Mouse (Mus musculus): ENCODE results near the gene Sec11a. TPM values are rescaled to one million over a fixed set of nuclear protein-coding genes. Genes with fewer than 3 reads are reported as not detected.

The Sec11a gene
- polyA plus RNA-seq, 1 experiment from 2014 or later = 206 TPM

DNA sequence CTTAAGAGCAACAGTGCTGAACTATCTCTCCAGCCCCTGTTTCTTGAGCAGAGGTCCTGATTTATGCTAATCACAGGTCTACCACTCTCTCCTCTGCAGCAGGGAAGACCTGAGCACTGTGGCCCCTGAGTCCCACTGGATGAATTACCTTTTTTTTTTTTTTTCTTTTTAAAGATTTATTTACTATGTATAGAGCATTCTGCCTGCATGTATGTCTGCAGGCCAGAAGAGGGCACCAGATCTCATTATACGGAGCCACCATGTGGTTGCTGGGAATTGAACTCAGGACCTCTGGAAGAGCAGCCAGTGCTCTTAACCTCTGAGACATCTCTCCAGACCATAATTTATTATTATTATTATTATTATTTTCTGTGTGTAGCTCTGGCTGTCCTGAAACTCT, 61.9 kb downstream of the Sec11a start:
- no peaks in the 10 kb centered on the region for H3K9me3 ChIP-seq
- no peaks in the 10 kb centered on the region for H3K27me3 ChIP-seq (ENCODE audit: insufficient read depth, poor library complexity, severe bottlenecking)
- H3K4me1 ChIP-seq = peaks cover 26% of the 10 kb centered on the region
- H3K36me3 ChIP-seq = peaks cover 15% of the 10 kb centered on the region
- DNase-seq (ENCODE audit: low spot score) = no peak
- H3K27ac ChIP-seq = no peak overlapping the region
- WGBS = 30% methylated on average over 1 of the region's 1 CpGs
- H3K4me3 ChIP-seq = no peak overlapping the region

DNA sequence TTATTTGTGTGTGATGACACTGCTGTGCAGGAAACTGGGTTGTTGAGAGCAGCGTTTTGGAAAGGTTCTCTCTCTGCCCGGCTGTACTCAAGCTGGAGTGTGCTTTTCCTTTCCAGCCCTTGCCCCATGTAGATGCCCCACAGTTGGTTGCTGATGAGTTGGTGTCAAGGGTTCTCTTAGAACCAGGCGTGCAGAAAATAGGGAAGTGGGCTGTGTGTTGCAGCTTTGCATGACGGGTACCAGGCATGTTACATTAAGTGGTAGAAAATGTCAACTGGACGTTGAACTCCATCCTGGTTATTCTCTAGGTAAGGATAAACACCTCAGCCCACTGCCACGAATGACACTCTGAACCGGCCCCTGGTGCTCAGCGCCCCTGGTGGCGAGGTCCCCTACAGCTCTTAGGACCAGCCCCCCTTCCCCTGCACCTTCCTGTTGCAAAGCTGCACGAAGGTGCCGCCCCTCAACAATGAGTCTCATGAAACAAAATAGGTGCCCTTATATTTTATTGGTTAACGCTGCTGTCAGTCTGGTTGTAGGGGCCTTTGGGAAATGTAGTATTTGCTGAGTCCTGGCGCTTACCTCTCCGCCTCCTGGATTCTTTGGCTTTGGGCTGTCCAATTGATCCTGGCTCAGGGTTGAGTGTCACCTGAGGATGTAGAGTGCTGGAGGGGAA, 64.6 kb downstream of the Sec11a start:
- peaks cover 2% of the 10 kb centered on the region; the same call in 1 of the 2 replicates for H3K36me3 ChIP-seq
- H3K4me3 ChIP-seq = peak overlapping the region; percentile 35
- peak overlapping the region; percentile 16; the same call in 1 of the 2 replicates for H3K27ac ChIP-seq
- H3K27me3 ChIP-seq (ENCODE audit: insufficient read depth, poor library complexity, severe bottlenecking) = no peaks in the 10 kb centered on the region
- 24% methylated on average over 14 of the region's 14 CpGs for WGBS
- no peak for DNase-seq (ENCODE audit: low spot score)
- peaks cover 9% of the 10 kb centered on the region; the same call in 1 of the 2 replicates for H3K4me1 ChIP-seq
- H3K9me3 ChIP-seq = no peaks in the 10 kb centered on the region

DNA sequence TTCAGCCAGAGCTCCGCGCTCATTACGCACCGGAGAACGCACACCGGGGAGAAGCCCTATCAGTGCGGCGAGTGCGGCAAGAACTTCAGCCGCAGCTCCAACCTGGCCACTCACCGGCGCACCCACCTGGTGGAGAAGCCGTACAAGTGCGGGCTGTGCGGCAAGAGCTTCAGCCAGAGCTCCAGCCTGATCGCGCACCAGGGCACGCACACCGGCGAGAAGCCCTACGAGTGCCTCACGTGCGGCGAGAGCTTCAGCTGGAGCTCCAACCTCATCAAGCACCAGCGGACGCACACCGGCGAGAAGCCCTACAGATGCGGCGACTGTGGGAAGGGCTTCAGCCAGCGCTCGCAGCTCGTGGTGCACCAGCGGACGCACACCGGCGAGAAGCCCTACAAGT, 71.9 kb downstream of the Sec11a start:
- WGBS = 42% methylated on average over 37 of the region's 37 CpGs
- no peak overlapping the region for H3K27ac ChIP-seq
- peaks cover 9% of the 10 kb centered on the region; the same call in 1 of the 2 replicates for H3K4me1 ChIP-seq
- no peaks in the 10 kb centered on the region for H3K9me3 ChIP-seq
- H3K36me3 ChIP-seq = peaks cover 69% of the 10 kb centered on the region
- DNase-seq (ENCODE audit: low spot score) = no peak
- H3K27me3 ChIP-seq (ENCODE audit: insufficient read depth, poor library complexity, severe bottlenecking) = peaks cover 28% of the 10 kb centered on the region
- no peak overlapping the region for H3K4me3 ChIP-seq

DNA sequence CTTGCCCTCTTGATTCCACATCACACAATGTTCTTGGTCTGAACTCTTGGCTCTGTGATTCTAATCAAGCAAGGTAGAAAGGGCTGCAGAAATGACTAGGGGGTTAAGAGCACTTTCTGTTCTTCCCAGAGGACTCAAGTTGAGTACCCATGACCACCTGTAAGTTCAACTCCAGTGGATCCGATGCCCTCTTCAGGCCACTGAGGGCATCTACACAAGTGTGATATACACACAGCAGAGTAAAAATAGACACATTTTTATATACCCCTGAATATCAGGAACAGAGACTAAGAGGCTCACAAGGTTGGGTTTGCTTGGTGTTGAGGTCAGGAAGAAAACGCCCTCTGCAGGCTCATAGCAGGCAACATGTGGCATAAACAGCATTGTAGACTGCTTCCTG, 73.9 kb downstream of the Sec11a start:
- Histone ChIP-seq H3K27ac (no peak overlapping the region), H3K9me3 (no peaks in the 10 kb centered on the region), H3K27me3 (ENCODE audit: insufficient read depth, poor library complexity, severe bottlenecking) (peaks cover 28% of the 10 kb centered on the region), H3K4me1 (peaks cover 9% of the 10 kb centered on the region; the same call in 1 of the 2 replicates), H3K4me3 (no peak overlapping the region), H3K36me3 (peaks cover 90% of the 10 kb centered on the region)
- 89% methylated on average over 2 of the region's 2 CpGs for whole genome bisulfite sequencing
- DNase-seq (ENCODE audit: low spot score) = no peak

DNA sequence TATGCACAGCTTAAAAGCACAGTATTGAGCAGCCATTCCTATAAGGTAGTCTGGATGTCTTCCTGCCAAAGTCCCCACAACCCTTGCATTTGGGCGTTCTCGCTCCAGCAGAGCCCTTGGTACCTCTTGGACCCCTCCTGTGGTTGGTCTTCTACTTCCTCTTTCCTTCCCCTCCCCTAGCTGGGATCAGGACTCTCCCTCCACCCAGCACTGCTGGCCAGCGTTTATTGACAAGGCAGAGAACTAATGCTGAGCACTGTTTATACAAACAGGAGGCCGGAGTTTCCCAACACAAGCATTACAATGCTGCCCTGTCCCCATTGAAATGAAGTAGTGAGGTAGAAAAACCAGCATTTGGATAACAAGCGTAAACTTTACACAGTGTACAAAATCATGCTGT, 74.5 kb downstream of the Sec11a start:
- H3K36me3 ChIP-seq = peaks cover 94% of the 10 kb centered on the region
- WGBS = 81% methylated on average over 5 of the region's 5 CpGs

DNA sequence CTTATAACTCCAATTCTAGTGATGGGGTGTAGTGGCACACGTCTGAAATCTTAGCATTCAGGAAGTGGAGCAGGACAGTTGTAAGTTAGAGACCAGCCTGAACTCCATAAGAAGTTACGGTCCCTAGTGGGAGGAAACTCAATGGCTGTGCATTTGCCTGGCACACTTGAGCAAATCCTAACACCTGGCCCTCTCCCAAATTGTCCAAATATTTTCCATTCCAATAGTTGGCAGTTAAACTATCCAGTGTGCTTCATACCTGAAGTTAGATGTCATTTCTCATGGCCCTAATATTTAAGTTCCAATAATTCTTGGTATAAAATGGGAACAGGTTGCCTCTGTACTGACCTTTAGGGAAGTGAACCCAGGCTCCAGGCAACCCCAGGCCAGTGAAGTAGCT, 78.9 kb downstream of the Sec11a start:
- 88% methylated on average over 2 of the region's 2 CpGs for WGBS
- Histone ChIP-seq H3K27me3 (ENCODE audit: insufficient read depth, poor library complexity, severe bottlenecking) (0 out of 2 replicates have a peak, but pooled peaks cover under 1% of the 10 kb centered on the region), H3K4me1 (peaks cover 12% of the 10 kb centered on the region), H3K4me3 (no peak overlapping the region), H3K9me3 (no peaks in the 10 kb centered on the region), H3K36me3 (peaks cover 90% of the 10 kb centered on the region), H3K27ac (no peak overlapping the region)
- no peak for DNase-seq (ENCODE audit: low spot score)

More for the DNA sequence above, 74.5 kb downstream of the Sec11a start:
- Histone ChIP-seq H3K4me3 (no peak overlapping the region), H3K4me1 (peaks cover 9% of the 10 kb centered on the region; the same call in 1 of the 2 replicates), H3K27ac (no peak overlapping the region), H3K27me3 (ENCODE audit: insufficient read depth, poor library complexity, severe bottlenecking) (peaks cover 28% of the 10 kb centered on the region), H3K9me3 (no peaks in the 10 kb centered on the region)
- DNase-seq (ENCODE audit: low spot score) = no peak

DNA sequence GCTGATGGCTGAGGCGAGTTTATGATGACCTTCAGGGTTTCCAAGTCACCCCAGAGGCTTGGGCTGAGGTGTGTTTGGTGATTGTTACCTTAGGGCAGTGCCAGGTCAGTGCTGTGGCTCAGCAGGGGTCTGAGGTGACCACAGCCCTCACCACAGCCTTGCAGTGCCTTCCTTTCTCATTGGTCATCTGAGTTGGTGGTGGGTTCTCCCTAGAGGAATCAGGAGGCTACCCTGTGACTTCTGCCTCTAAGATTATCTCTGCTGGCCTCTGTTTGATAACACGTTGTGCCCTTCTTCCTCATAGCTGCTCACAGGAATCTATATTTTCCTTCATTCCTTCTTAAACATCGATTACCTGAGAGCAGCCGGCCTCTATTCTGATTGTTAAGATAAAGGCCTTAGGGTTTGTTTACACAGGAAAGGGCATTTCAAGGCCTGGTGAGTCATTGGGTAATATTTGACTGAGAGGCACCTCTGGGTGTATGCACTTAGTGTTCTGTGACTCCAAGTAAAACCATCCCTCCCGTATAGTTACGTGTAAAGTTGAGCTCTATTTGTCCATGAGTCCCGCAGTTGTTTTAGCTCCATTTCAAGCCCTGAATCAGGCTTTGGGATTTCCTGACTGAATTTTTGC, 80.9 kb downstream of the Sec11a start:
- no peaks in the 10 kb centered on the region for H3K9me3 ChIP-seq
- 64% methylated on average over 7 of the region's 7 CpGs for WGBS
- H3K27ac ChIP-seq = peak overlapping the region; percentile 32; the same call in 1 of the 2 replicates
- peaks cover 81% of the 10 kb centered on the region for H3K36me3 ChIP-seq
- H3K4me1 ChIP-seq = peaks cover 22% of the 10 kb centered on the region
- no peak for DNase-seq (ENCODE audit: low spot score)
- no peak overlapping the region for H3K4me3 ChIP-seq
- no peaks in the 10 kb centered on the region for H3K27me3 ChIP-seq (ENCODE audit: insufficient read depth, poor library complexity, severe bottlenecking)

DNA sequence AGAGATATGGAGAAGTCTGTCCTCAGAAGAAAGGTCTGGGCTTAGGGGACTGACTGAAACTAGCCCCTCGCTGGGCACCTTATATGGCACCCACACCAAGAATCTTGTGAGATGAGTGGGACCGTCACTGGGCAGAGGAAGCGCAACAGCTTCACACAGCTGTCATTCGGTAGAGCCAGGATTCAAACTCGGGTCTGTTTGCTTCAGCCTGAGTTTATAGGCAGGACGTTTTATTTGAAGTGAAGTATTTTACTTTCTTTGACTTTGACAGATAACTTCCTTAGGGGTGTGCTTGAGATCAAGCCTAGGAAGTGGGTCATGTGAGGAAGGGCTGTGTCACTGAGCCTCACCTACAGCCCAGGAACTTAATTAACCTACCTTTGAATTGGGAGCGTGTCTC, 82.1 kb downstream of the Sec11a start:
- Histone ChIP-seq H3K4me1 (peaks cover 23% of the 10 kb centered on the region), H3K27me3 (ENCODE audit: insufficient read depth, poor library complexity, severe bottlenecking) (no peaks in the 10 kb centered on the region), H3K9me3 (no peaks in the 10 kb centered on the region), H3K27ac (peak overlapping the region; percentile 71), H3K4me3 (no peak overlapping the region), H3K36me3 (peaks cover 72% of the 10 kb centered on the region)
- no peak for DNase-seq (ENCODE audit: low spot score)
- 83% methylated on average over 7 of the region's 7 CpGs for WGBS

DNA sequence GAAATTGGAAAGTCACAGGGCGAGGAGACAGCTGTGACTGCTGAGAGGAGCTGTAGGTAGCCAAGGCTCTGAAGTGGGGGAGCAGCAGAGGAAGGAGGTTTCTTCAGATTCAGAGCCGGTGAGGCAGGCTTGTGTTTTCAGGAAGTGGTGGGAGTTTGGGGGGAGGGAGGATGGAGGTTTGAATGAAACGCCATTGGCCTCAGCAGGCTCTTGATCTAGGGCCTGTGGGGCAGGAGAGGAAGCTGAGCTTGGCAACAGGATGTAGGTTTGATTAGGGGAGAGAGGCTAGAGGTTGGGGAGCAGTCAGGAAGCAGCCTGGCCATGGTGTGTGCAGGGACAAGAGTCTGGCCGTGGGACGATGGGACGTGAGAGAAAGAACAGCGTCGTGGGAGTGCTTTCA, 82.7 kb downstream of the Sec11a start:
- H3K9me3 ChIP-seq = no peaks in the 10 kb centered on the region
- no peaks in the 10 kb centered on the region for H3K27me3 ChIP-seq (ENCODE audit: insufficient read depth, poor library complexity, severe bottlenecking)
- DNase-seq (ENCODE audit: low spot score) = no peak
- peaks cover 65% of the 10 kb centered on the region for H3K36me3 ChIP-seq
- H3K27ac ChIP-seq = peak overlapping the region; percentile 71
- 52% methylated on average over 8 of the region's 8 CpGs for WGBS
- 0 out of 2 replicates have a peak overlapping the region, but pooled peaks have one; percentile 5 for H3K4me3 ChIP-seq
- peaks cover 27% of the 10 kb centered on the region for H3K4me1 ChIP-seq

DNA sequence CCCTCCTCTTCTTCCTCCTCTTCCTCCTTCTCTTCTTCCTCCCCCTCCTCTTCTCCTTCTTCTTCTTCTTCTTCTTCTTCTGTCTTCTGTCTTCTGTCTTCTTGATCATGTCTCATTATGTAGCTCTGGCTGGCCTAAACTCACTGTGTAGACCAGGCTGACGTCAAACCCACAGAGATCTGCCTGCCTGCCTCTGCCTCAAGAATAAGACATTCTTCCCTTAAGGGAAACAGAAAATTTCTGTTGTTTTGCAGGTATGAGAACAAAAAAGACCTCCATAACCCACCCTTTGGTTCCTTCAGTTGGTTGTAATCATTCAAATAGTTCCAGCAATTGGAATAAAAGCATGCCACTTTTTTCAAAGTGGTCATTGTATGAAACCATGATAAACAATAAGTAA, 83.4 kb downstream of the Sec11a start:
- Histone ChIP-seq H3K9me3 (no peaks in the 10 kb centered on the region), H3K4me3 (no peak overlapping the region), H3K27me3 (ENCODE audit: insufficient read depth, poor library complexity, severe bottlenecking) (no peaks in the 10 kb centered on the region), H3K27ac (peak overlapping the region; percentile 71; the same call in 1 of the 2 replicates), H3K4me1 (peaks cover 28% of the 10 kb centered on the region), H3K36me3 (peaks cover 59% of the 10 kb centered on the region)
- DNase-seq (ENCODE audit: low spot score) = no peak
- WGBS = 65% methylated on average over 1 of the region's 1 CpGs

DNA sequence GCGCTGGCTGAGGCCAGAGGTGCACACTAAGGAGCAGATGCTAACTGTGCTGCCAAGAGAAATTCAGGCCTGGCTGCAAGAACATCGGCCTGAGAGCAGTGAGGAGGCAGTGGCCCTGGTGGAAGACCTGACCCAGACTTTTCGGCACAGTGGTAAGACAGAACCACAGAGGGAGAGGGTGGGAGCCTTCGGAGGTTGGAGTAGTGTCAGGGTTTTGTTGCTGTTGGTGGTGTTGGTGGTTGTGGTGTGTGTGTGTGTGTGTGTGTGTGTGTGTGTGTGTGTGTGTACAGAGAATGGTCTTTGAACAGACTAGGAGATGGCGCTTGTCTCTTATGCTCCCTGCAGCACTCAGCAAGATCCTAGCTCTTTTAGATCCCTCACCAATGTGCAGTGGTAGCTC, 84.1 kb downstream of the Sec11a start:
- H3K4me3 ChIP-seq = no peak overlapping the region
- H3K27me3 ChIP-seq (ENCODE audit: insufficient read depth, poor library complexity, severe bottlenecking) = no peaks in the 10 kb centered on the region
- H3K27ac ChIP-seq = peak overlapping the region; percentile 1; the same call in 1 of the 2 replicates
- H3K36me3 ChIP-seq = peaks cover 52% of the 10 kb centered on the region
- no peak for DNase-seq (ENCODE audit: low spot score)
- no peaks in the 10 kb centered on the region for H3K9me3 ChIP-seq
- peaks cover 28% of the 10 kb centered on the region for H3K4me1 ChIP-seq
- 89% methylated on average over 5 of the region's 5 CpGs for WGBS

DNA sequence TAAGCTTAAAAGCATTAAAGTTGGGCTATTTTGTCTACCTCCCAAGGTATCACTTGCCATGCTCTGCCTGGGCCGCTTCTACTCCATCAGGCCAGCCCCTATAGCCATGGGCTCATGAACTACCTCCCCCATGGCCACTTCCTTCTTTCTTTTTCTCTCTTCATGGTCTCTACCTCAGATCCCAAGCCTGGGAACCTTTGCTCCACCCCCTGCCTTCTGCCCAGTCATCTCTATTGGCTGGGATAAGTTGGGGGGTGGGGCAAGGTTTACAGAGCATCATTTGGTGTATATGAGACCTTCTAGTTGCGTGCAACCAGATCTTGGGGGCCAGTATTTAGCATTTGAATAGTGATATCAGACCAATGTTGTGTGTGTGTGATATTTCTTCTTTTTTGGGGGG, 85.1 kb downstream of the Sec11a start:
- Histone ChIP-seq H3K27me3 (ENCODE audit: insufficient read depth, poor library complexity, severe bottlenecking) (no peaks in the 10 kb centered on the region), H3K4me3 (no peak overlapping the region), H3K9me3 (no peaks in the 10 kb centered on the region), H3K4me1 (peaks cover 28% of the 10 kb centered on the region), H3K27ac (no peak overlapping the region), H3K36me3 (peaks cover 42% of the 10 kb centered on the region)
- no peak for DNase-seq (ENCODE audit: low spot score)
- WGBS = 88% methylated on average over 2 of the region's 2 CpGs

DNA sequence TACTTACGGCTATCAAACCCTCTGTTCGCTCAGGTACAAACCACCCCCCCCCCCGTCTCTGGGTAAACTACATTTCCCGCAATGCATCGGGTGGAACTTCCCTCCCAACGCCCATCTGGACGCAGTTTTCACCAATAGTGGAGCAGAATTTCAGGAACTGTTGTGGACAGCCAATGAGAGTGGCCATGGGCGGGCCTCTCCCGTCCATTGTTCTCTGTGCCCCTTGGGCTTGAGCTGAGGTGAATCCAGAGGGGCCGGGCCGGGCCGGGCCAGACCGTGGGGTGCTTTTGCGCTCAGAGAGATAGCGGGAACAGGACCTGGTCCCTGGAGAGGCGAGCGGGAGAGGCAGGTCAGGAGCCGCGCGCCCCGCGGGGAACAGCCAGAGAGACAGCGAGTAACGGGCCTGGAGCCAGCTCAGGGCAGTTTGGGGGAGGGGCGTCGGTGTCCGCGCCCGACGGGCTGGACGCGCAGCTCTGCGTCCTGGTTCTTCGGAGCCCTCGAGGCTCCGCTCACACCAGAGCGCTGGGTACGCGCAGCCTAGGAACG, 86.8 kb downstream of the Sec11a start, which contains the start of gene Zscan2:
TSS of gene Zscan2 (plus strand) at position 192 of the 546 bp plus-strand sequence.
- WGBS = under 1% methylated on average over 40 of the region's 40 CpGs
- Histone ChIP-seq H3K4me3 (peak within 1 kb of the TSS; percentile 86), H3K36me3 (peaks cover 28% of the 10 kb centered on the region), H3K27ac (peak within 1 kb of the TSS; percentile 98), H3K9me3 (no peaks in the 10 kb centered on the region), H3K4me1 (peaks cover 20% of the 10 kb centered on the region), H3K27me3 (ENCODE audit: insufficient read depth, poor library complexity, severe bottlenecking) (no peaks in the 10 kb centered on the region)
- DNase-seq (ENCODE audit: low spot score) = peak; percentile 98
